Mouse (Mus musculus): ENCODE data around the gene Sds.

- TF ChIP-seq GATA1 (IDR thresholded peaks at IDR 0.05; ENCODE audit: borderline replicate concordance, low read length), result no peak
- no peak for TF ChIP-seq CTCF (IDR thresholded peaks at IDR 0.05; ENCODE audit: low read depth, low read length)
- TF ChIP-seq TAL1 (conservative IDR thresholded peaks at IDR 0.05; ENCODE audit: low read depth, low read length), result no peak
- TF ChIP-seq POLR2AphosphoS5 (IDR thresholded peaks at IDR 0.05; ENCODE audit: insufficient replicate concordance, low read depth, low read length), result no peak
- no peak for TF ChIP-seq GATA2 (IDR thresholded peaks at IDR 0.05; ENCODE audit: borderline replicate concordance, low read depth, low read length)
Observed at GRCm38 (mm10) chr5:120493440-120493839, 17.1 kb downstream of the Sds start.
